Mouse (Mus musculus): ENCODE data around the gene Eftud2. TPM values are rescaled to one million over a fixed set of nuclear protein-coding genes. Genes with fewer than 3 reads are reported as not detected.
A peak's percentile ranks its signal among the peaks of the same experiment; 100 is the strongest.

Gene Eftud2
- total RNA-seq, 2 experiments from 2014 or later: 129 to 139 TPM

DNA sequence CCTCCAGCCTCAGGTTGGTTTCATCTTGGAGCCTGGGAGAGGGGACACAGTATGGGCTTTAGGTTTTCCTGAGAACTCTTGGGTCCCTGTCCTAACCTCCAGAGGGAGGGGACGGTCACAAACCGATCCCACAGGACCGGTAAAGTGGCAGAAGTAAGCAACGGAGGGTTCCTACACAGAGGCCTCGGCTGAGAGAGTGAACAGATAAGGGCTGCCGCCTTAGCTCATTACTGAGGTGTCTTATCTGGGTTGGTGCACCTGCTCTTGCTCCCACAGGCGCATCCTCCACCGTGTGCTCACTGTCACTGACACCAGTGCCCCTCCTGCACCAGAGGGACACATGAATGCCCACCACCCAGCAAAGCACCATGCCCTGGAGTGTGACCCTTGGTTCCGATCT lies 15.0 kb upstream of the Eftud2 start:
- peak overlapping the region; percentile 80; the same call in 1 of the 2 replicates for H3K27ac ChIP-seq
- TF ChIP-seq CTCF (conservative IDR thresholded peaks at IDR 0.05): no peak
- peak overlapping the region; percentile 39 for H3K4me3 ChIP-seq
- no peak for DNase-seq (ENCODE audit: low spot score in 2 of 2)

DNA sequence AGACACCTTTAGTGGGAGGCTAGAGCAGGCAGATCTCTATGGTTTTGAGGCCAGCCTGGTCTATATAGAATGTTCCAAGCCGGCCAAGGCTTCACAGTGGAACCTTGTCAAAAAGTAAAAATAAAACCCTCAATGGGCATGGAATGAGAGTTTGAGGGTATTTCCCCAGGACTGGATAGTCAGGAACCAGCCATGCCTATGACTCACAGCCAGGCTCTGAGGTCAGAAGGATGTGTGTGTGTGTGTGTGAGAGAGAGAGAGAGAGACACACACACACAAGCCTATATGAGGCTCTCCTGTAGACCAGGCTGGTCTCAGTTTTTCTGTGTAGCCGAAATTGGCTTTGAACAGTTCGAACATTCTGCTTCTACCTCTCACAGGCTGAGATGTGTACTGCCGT lies 13.9 kb upstream of the Eftud2 start:
- Histone ChIP-seq H3K27ac (no peak overlapping the region), H3K4me3 (peak overlapping the region; percentile 39; the same call in 1 of the 2 replicates)
- no peak for DNase-seq (ENCODE audit: low spot score in 2 of 2)
- TF ChIP-seq CTCF (conservative IDR thresholded peaks at IDR 0.05): no peak

GRCm38 (mm10) chr11:102893015-102893651 lies 12.3 kb upstream of the Eftud2 start:
- Histone ChIP-seq H3K4me3 (peak overlapping the region; percentile 39), H3K27ac (0 out of 2 replicates have a peak overlapping the region, but pooled peaks have one; percentile 18)
- DNase-seq (ENCODE audit: low spot score in 2 of 2): no peak
- TF ChIP-seq CTCF (conservative IDR thresholded peaks at IDR 0.05): peak; percentile 77

DNA sequence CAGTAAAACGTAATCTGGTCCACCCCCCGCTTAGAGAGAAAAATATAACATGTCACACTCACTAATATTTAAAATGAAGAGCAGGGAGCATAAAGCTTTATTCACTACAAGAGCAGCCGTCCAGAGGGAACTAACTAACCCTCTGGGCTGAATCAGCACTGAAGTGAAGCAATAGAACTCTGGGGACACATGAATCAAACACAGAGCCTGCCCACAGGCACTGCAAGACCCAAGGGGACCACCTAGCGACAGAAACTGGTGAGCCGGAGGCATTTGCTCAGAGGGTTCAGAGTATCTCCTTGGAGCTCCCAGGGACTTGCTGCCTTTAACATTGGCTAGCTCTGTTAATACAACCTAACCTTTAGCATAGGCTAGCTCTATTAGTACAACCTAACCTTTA lies 9.3 kb upstream of the Eftud2 start:
- Histone ChIP-seq H3K4me3 (no peak overlapping the region), H3K27ac (no peak overlapping the region)
- DNase-seq (ENCODE audit: low spot score in 2 of 2): no peak
- TF ChIP-seq CTCF (conservative IDR thresholded peaks at IDR 0.05): 0 out of 2 replicates have a peak, but pooled peaks have one; percentile 25

DNA sequence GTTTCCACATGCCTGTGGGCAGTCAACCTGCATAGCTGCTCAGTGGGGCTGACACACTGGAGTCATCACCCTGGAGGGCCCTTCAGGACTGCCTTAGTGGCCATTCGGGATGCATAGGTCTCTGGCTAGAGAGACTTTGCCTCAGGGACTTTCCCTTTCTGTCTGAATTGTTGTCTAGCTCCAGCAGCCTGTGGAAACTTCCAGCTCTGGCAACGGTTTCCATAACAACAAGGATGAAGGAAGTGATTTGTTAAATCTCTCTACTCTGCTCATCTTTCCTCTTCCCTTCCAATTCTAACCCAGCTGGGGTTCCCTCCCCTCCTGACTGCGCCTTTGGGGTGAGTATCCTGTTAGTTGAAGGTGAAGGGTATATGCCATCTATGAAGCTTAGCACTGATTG lies 7.3 kb upstream of the Eftud2 start:
- peak overlapping the region; percentile 94 for H3K27ac ChIP-seq
- peak; percentile 50 to 75 for DNase-seq (ENCODE audit: low spot score in 2 of 2)
- H3K4me3 ChIP-seq: no peak overlapping the region; the same call in 1 of the 2 replicates
- no peak for TF ChIP-seq CTCF (conservative IDR thresholded peaks at IDR 0.05)

DNA sequence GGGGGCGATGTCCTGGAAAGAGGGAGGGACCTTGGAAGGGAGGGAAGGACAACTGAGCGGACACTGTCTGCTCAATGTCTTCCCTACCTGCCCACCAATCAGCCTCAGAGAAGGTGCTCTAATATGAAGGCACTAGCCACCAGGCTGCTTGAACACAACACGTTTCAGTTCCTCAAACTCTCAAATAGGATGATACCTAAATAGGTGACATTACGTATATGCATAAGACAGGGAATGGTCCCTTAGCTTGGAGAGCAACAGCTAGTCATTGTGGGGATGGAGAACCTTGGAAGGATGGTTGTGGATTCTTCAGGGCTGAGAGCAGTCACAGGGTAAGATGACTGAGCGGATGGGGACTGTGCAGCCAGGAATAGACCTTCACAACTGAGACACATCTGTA lies 6.6 kb upstream of the Eftud2 start:
- peak overlapping the region; percentile 94 for H3K27ac ChIP-seq
- no peak for TF ChIP-seq CTCF (conservative IDR thresholded peaks at IDR 0.05)
- H3K4me3 ChIP-seq: no peak overlapping the region
- DNase-seq (ENCODE audit: low spot score in 2 of 2): no peak

- no peak for DNase-seq (ENCODE audit: low spot score in 2 of 2)
- H3K4me3 ChIP-seq: no peak within 1 kb of the TSS
- TF ChIP-seq CTCF (conservative IDR thresholded peaks at IDR 0.05): peak; percentile 21; the same call in 1 of the 2 replicates
- peak within 1 kb of the TSS; percentile 75 for H3K27ac ChIP-seq
Measured at GRCm38 (mm10) chr11:102884616-102885219, 3.9 kb upstream of the Eftud2 start, which contains the start of gene Fam187a. Fam187a (plus strand) TSS chr11:102885169.

GRCm38 (mm10) chr11:102881314-102882198 lies 771 bp upstream of the Eftud2 start:
- no peak for TF ChIP-seq CTCF (conservative IDR thresholded peaks at IDR 0.05)
- Histone ChIP-seq H3K27ac (peak overlapping the region; percentile 99), H3K4me3 (peak overlapping the region; percentile 71)
- DNase-seq (ENCODE audit: low spot score in 2 of 2): no peak

DNA sequence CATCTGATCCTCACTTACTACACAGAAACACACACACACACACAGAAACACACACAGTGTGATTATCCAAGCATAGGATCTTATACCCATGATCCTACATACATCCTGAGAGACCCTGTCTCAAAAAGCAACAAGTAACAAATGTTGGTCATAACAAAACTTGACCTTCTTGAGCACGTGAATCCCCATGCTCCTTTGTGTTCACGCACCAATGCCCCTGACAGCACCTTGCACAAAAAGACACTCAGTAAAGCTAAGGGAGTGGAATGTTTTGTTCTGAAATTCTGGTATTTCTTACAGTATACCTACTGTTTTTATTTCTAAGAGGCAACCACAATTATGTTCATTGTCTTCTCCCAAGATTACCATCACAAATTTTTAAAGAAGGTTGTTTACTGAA lies 1.2 kb downstream of the Eftud2 start:
- TF ChIP-seq CTCF (conservative IDR thresholded peaks at IDR 0.05): no peak
- Histone ChIP-seq H3K4me3 (no peak overlapping the region; the same call in 1 of the 2 replicates), H3K27ac (no peak overlapping the region)
- DNase-seq (ENCODE audit: low spot score in 2 of 2): no peak

DNA sequence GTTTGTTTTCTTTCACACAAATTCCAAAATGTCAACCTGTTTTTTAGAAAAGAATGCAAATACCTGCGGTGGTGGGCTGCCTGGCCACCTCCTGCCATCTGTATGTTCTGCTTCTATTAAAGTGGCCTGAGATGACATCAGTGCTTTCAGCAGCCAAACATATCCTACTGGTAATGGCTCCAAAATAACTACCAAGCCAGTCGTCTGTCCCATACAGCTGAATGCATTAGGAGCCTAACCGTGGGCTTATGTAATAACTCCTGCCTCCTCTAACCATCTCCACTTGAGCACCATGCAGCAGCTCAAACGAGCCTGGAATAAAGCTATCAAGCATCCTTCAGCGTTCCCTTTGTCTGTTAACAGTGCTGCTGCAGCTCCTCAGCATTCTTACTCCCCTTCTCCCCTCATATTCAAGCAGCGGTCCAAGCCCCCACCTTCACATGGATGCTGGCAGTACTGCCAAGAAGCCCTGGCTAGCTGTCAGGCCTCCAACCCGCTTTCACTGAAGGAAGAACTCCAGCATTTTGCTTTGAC lies 5.9 kb downstream of the Eftud2 start:
- Histone ChIP-seq H3K27ac (peak overlapping the region; percentile 86), H3K4me3 (no peak overlapping the region; the same call in 1 of the 2 replicates)
- DNase-seq (ENCODE audit: low spot score in 2 of 2): peak in 1 of 2 experiments; percentile 80
- TF ChIP-seq CTCF (conservative IDR thresholded peaks at IDR 0.05): no peak

GRCm38 (mm10) chr11:102864272-102864671 lies 16.5 kb downstream of the Eftud2 start:
- TF ChIP-seq CTCF (conservative IDR thresholded peaks at IDR 0.05): peak; percentile 91
- H3K4me3 ChIP-seq: no peak overlapping the region
- H3K27ac ChIP-seq: no peak overlapping the region
- DNase-seq (ENCODE audit: low spot score in 2 of 2): peak; percentile 45 to 72

DNA sequence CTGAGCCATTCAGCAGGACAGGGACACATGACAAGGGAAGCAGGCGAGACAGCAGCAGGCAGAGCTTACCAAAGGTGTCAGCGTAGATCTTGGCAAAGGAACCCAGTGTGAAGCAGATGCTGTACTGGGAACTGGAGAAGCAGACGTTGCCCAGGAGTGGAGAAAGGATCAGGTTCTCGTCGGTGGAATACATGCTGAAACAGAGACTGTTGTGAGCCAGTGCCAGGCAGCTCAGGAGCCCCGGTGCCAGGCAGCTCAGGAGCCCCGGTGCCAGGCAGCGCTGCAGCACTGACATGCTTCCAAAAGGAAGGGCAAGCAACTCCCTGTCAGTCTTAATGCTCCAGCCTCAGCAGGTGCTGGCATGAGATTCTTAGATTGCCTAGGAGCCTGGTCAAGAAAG lies 20.9 kb downstream of the Eftud2 start:
- TF ChIP-seq CTCF (conservative IDR thresholded peaks at IDR 0.05): no peak
- H3K27ac ChIP-seq: peak overlapping the region; percentile 20; the same call in 1 of the 2 replicates
- no peak overlapping the region for H3K4me3 ChIP-seq
- peak in 1 of 2 experiments; percentile 36 for DNase-seq (ENCODE audit: low spot score in 2 of 2)
